Mouse (Mus musculus): ENCODE results near the gene Raph1. TPM values are rescaled to one million over a fixed set of nuclear protein-coding genes. Genes with fewer than 3 reads are reported as not detected.
A peak's percentile ranks its signal among the peaks of the same experiment; 100 is the strongest.

Raph1 gene
- 10 to 100 TPM; 87.3 to 96.3 TPM for total RNA-seq (2021)
- long read RNA-seq, experiment 1, partial matches to known transcripts: 1 of 9 reads
- long read RNA-seq, experiment 1, other reads (novel, unspliced or antisense): 8 of 9 reads
- long read RNA-seq, experiment 2, partial matches to known transcripts: 1 of 8 reads
- long read RNA-seq, experiment 2, other reads (novel, unspliced or antisense): 7 of 8 reads

GRCm38 (mm10) chr1:60566631-60567311 lies at the start of gene Raph1:
Gene Raph1, minus strand, starts transcription at chr1:60567104.
- peak; percentile 93 for DNase-seq

- DNase-seq: no peak
Measured at GRCm38 (mm10) chr1:60615703-60616102, 48.8 kb upstream of the Raph1 start.

- no peak for DNase-seq
Measured at GRCm38 (mm10) chr1:60614902-60615301, 48.0 kb upstream of the Raph1 start.

GRCm38 (mm10) chr1:60611968-60612367 lies 45.1 kb upstream of the Raph1 start:
- no peak for DNase-seq

GRCm38 (mm10) chr1:60610631-60611030 lies 43.7 kb upstream of the Raph1 start:
- no peak for DNase-seq

GRCm38 (mm10) chr1:60609011-60609775 lies 42.3 kb upstream of the Raph1 start:
- DNase-seq: no peak

- no peak for DNase-seq
Measured at GRCm38 (mm10) chr1:60604481-60605021, 37.6 kb upstream of the Raph1 start.

- no peak for DNase-seq
Measured at GRCm38 (mm10) chr1:60600682-60601081, 33.8 kb upstream of the Raph1 start.

- DNase-seq: no peak
Measured at GRCm38 (mm10) chr1:60599926-60600325, 33.0 kb upstream of the Raph1 start.

GRCm38 (mm10) chr1:60599013-60599701 lies 32.3 kb upstream of the Raph1 start:
- DNase-seq: peak; percentile 72

- DNase-seq: peak; percentile 28
Measured at GRCm38 (mm10) chr1:60596386-60597320, 29.7 kb upstream of the Raph1 start.

GRCm38 (mm10) chr1:60593101-60593500 lies 26.2 kb upstream of the Raph1 start:
- DNase-seq: no peak

GRCm38 (mm10) chr1:60588887-60589629 lies 22.2 kb upstream of the Raph1 start:
- no peak for DNase-seq

- no peak for DNase-seq
Measured at GRCm38 (mm10) chr1:60580990-60581389, 14.1 kb upstream of the Raph1 start.

- DNase-seq: no peak
Measured at GRCm38 (mm10) chr1:60579886-60580285, 13.0 kb upstream of the Raph1 start.

- DNase-seq: peak; percentile 34
Measured at GRCm38 (mm10) chr1:60572699-60573098, 5.8 kb upstream of the Raph1 start.

- no peak for DNase-seq
Measured at GRCm38 (mm10) chr1:60569741-60570140, 2.8 kb upstream of the Raph1 start.

- no peak for DNase-seq
Measured at GRCm38 (mm10) chr1:60569210-60569609, 2.3 kb upstream of the Raph1 start.

GRCm38 (mm10) chr1:60567321-60567720 lies 417 bp upstream of the Raph1 start:
- DNase-seq: no peak

GRCm38 (mm10) chr1:60565931-60566630 lies 823 bp downstream of the Raph1 start:
- DNase-seq: peak; percentile 66

All from adrenal gland, postnatal 10 days (tissue).